Mouse (Mus musculus): ENCODE data around the gene Sugp1.

GRCm38 (mm10) chr8:70023596-70023995 lies 19.0 kb upstream of the Sugp1 start:
- TF ChIP-seq GATA1 (IDR thresholded peaks at IDR 0.05; ENCODE audit: low read length) (no peak), TAL1 (IDR thresholded peaks at IDR 0.05; ENCODE audit: low read length) (no peak)
